Mouse (Mus musculus) c-Kit-positive CD71-negative TER-119-negative erythroid progenitor cells, embryonic 14.5 days (primary cell): ENCODE results near the gene Abcc4.
"Not testable (repeated sequence)": the region's sequence is repeated elsewhere in the genome, so short reads cannot be mapped to it uniquely, and the experiment has no call there.

Experiments
- DNase-seq: peaks from one replicate; pipeline ENCODE4 v3.0.0-alpha.2; 2013; ENCODE audit warnings: low read depth

The Abcc4 gene

DNA sequence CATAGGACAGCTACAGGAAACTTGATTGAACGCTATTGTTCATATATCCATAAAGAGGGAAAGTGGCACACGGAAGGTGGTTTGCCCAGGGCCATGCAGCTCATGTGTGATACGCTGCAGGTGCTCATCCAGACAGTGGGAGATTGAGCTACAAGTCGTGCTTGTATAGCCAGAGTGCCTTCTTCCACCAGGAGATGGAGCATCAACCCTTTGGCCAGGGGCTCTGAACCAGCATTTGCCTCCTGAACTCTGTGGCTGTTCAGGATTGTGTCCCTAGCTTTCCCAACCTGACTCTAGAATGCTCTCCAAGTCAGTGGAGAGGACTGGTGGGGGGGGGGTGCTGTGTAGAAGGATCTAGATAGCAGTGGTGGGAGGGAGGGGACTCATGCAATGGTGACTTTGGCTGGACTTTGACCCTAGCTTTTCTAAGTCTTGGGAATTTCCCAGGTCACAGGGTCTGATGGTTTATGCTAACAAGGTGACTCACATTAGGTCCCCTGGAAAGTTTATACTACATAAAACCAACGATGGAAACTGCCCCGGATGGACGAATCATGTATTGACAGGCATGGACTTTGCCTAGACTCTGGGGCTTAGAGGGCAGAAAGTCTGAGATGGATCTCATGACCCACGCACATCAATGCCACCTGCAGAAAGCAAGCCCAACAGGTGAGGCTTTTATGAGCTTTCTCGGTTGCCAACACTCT, 27.6 kb downstream of the Abcc4 start:
- no peak for DNase-seq

- DNase-seq, result no peak
These were observed 29.6 kb downstream of the Abcc4 start for GRCm38 (mm10) chr14:118676308-118676994.

DNA sequence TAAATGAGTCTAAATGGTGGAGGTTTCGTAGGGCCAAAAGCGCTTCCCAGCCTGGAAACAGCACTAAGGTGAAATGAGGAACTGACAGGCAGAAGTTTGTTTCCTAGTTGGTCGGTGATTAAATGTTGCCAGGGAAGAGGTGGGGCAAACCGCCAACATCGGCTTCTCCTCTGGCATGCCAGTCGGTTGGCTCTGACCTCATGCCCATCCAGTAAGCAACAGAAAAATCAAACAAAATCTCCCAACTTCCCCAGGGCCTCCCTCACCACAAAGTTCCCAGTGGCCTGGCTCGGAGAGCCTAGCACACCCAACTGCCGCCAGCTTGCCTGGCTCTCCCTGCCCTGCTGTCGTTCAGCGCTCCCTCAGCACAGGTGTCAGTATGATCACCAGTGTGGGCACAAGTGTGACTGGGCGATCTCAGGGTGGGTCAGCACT, 31.3 kb downstream of the Abcc4 start:
- no peak for DNase-seq

- DNase-seq, result no peak
These were observed 31.8 kb downstream of the Abcc4 start for GRCm38 (mm10) chr14:118674224-118674623.

DNA sequence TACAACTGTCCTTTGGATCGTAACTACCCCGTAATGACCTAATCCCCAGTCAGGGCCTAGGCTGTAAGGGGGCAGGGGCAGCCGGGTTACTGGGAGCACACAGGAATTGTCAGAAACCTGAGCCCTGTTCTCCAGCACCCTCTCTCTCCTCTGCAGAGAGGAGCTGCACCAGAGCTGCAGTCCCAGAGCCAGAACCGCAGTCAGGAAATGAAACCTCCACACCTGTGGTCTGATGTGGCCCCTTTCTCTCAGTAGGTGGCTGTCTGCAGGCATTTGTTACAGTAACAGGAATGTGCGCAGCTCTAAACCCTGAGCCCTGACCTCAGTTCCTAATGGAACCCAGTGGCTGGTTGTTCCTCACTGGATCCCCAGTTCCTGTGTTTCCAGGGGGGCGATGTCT, 32.5 kb downstream of the Abcc4 start:
- DNase-seq, result no peak

DNA sequence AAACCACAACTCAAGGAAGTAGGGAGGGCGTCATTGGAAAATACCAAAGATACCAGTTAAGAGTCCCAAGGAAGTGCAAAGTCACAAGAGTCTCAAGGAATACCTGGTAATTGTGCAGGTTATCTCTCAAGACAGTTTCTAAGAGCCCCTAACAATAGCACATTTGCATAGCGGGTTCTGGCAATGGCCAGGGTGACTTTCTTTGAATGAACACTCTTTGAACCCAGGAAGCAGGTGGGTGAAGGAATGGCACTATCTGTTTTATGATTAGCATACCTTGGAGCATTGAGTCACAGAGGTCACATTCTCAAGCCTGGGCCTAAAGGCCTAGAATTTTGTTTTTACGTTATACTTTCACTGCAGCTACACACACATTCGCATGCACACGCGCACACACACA, 33.1 kb downstream of the Abcc4 start:
- not testable (repeated sequence) for DNase-seq

DNA sequence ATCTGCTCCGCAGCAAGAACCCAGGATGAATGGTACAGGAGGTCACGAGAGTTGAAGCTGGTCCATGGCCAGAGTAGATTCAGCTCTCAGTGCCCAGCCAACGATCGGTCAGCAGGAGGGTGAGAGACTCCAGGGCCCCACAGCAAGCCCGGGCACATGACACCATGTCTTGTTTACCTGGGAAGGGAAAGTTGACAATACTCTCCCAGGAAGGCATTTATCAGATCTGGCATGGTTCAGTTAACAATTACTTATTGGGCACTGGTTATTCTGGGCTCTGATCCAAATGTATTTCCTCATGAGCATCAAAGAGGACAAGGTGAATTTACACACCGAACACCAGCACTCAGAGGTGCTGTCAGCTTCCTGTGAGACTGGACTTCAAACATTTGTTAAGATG, 38.5 kb downstream of the Abcc4 start:
- DNase-seq, result no peak

DNA sequence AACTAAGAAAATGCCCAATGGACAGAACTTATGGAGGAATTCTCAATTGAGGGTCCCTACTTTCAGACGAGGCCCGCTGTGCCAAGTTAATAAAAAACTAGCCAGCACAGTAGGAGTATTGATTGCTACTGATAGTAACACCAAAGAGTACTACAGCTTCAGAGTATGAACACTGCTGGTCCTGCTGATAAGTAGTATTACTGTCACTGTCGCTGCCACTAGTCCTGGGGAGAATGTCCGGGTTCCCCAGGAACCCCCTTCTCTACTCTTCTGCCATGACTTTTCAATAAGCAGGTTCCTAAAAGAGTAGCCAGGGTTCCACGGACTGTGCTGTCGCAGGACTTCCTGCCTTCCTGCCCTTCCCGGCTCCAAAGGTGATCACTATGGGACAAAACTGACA, 41.4 kb downstream of the Abcc4 start:
- DNase-seq, result no peak

- no peak for DNase-seq
These were observed 43.3 kb downstream of the Abcc4 start for GRCm38 (mm10) chr14:118662625-118663276.

- no peak for DNase-seq
These were observed 43.9 kb downstream of the Abcc4 start for GRCm38 (mm10) chr14:118662124-118662523.

- no peak for DNase-seq
These were observed 46.8 kb downstream of the Abcc4 start for GRCm38 (mm10) chr14:118659230-118659629.

DNA sequence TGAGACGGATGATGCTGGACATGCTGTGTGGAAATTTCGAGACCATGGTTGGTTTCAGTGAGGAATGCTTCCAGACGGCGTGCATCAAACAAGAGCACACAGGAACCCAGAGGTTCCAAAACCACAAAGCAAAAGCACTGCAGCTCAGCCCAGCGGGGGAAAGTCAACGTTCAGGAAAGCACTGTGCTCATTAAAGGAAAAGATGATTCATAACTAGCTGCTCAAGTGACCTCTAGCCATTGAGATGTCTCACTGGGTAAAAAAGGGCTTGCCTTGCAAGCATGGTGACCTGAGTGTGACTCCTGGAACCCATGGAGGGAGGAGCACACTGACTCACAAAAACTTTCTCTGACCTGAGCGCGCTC, 47.7 kb downstream of the Abcc4 start:
- DNase-seq, result no peak

DNA sequence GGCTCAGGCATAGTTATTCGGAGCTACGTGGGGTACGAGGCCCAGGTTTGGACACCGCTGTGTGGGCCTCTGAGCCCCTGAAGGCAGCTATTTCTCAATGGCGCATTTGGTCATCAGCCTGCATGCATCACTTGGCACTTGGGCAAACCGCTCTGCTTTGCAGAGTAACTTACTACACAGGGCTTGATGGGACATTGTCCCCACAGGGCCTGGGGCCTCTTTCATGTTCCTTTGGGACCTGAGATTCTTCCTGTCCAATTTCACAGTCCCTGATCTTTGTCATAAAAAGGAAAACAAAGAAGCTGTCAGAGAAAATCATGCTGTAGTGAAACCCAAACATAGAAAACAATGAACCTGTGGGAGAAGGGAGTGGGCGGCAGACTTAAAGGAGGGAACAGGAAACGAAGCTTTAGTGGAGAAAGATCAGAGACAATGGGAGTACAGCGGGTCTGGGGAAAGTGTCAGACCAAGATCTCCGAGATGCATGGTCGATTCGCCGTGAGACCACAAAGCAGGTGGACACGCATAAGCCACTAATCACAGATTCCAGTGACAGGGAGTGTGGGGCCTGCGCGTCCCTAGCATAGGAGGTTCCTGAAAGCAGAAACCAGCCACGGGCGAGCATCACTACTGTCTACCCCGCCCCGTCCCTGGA, 48.2 kb downstream of the Abcc4 start:
- DNase-seq, result no peak

- no peak for DNase-seq
These were observed 48.8 kb downstream of the Abcc4 start for GRCm38 (mm10) chr14:118657206-118657605.

DNA sequence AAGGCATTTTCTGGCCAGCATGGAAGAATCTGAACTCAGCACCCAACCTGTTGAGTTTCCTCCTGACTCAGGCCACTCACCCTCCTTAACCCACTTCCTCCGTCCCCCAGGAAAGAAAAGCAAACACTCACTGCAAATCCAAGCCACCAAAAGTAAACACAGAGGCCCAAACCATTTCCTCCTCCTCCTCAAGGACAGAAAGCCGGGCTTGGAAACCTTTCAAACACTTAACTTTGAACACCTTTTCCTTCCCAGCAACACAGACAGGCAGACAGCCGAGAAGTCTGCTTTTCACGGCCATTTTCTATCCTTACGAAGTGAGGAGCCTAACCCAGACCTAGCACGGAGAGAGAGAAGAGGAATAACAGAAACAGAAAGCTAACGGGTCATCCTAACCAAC, 50.0 kb downstream of the Abcc4 start:
- no peak for DNase-seq

DNA sequence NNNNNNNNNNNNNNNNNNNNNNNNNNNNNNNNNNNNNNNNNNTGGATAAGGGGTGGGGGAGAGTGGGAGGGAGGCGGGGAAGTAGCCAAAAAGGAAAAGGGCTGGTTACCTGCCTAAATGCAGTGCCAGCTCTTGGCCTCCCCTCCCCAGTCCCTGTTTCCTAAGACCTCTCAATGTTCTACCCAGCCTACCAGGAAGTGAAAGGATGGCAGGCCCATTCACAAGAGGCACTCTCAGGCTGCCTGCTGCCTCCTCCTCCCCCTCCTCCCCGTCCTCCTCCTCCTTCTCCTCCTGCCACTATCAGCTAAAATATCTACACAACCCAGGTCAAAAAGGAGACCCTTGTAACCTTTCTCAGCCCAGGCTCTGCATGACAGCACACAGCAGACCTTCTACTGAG, 51.1 kb downstream of the Abcc4 start:
- DNase-seq, result no peak

- no peak for DNase-seq
These were observed 54.1 kb downstream of the Abcc4 start for GRCm38 (mm10) chr14:118651704-118652439.

DNA sequence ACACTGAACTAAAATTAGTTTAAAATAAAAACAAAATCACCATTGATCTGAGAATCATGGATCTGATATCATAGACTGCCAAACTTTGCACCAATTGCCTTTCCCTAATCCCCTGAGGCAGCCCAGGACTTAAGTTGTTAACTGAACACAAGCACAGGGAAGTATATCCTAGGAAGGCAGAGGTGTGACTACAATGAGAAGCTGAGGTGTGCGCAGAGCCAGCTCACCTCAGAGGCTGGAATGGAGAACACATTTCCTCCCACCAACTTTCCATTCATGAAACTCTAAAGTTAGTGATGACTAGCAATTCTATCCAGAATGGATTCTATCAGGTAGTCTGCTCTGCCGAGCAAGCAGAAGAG, 56.1 kb downstream of the Abcc4 start:
- no peak for DNase-seq

- no peak for DNase-seq
These were observed 56.7 kb downstream of the Abcc4 start for GRCm38 (mm10) chr14:118649199-118649894.

DNA sequence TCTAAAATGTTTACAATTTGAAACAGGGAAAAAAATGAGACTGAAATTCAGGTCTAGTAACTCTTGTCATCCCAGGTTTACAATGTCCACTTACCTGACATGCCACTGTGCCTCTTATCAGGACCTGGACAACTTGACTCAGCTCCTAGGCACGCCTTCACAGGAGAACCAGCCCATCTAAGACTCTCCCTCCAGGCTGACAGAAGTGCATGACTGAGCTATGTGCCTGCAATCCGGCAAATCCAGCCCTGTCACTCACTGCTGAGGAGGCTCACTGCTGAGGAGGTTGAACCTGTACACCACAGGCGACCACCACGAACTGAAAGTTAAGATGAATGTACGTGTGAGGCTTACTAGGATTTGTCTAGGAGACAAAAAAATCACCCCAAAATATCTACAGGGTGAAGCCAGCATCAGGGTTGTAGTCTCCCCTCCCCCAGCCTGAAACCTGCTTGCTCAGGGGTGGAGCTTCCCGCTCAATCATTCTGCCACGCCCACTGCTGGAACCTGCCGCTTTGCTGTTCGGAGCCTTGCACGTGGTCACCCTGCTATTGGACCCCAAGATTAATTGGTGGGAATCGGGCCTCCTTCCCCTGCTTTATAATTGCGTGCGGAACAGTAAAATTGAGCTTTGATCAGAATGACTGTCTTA, 63.0 kb downstream of the Abcc4 start:
- DNase-seq, result not testable (repeated sequence)

DNA sequence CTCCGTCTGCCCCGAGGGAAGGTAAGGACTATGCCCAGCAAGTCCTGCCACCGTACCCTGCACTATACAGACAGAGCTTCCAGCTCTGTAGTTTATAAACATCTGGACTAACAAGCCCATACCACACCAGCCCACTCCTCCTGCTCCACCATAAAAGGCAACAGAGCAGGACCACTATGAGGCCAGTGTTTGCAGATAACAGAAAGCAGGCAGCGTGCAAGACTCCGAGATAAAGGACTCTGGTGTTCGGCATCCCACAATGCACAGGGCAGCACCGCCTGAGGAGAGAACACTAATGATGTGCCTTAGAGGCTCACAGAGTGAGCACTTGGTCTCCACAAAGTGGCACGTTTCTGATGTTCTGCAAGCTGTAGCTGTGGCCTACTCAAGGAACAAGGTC, 63.9 kb downstream of the Abcc4 start:
- no peak for DNase-seq
